Mouse (Mus musculus) stomach, embryonic 16.5 days (tissue): Measurements from ENCODE around the gene Zfp1. TPM values are rescaled to one million over a fixed set of nuclear protein-coding genes. Genes with fewer than 3 reads are reported as not detected.

ENCODE experiments used
- ATAC-seq: fragments of 200-750 bp; cut with Nextera tagmentation; 2 replicates; pipeline ENCODE4 v1.8.0; 2017; ENCODE audit warnings: moderate number of reproducible peaks, moderate TSS enrichment; ENCODE audit not compliant: insufficient read depth, low FRiP score
- H3K27ac ChIP-seq: fragments of 300-500 bp; sonication (generic); 2 replicates; pipeline ENCODE4 v1.5.1; 2014; ENCODE audit warnings: low read length
- H3K27me3 ChIP-seq: fragments of 300-500 bp; sonication (generic); 2 replicates; pipeline ENCODE4 v1.6.1; 2014; ENCODE audit warnings: low read length, control low read depth, mixed read lengths; ENCODE audit not compliant: control insufficient read depth, insufficient read depth
- H3K36me3 ChIP-seq: fragments of 300-500 bp; sonication (generic); 2 replicates; pipeline ENCODE4 v1.6.1; 2014; ENCODE audit warnings: low read length; ENCODE audit not compliant: control insufficient read depth, insufficient read depth
- H3K4me1 ChIP-seq: fragments of 300-500 bp; sonication (generic); 2 replicates; pipeline ENCODE4 v1.6.1; 2014; ENCODE audit warnings: low read length, control low read depth, mixed read lengths; ENCODE audit not compliant: control insufficient read depth, insufficient read depth
- H3K4me2 ChIP-seq: fragments of 300-500 bp; sonication (generic); 2 replicates; pipeline ENCODE4 v1.6.1; 2014; ENCODE audit warnings: low read depth, low read length, mixed read lengths
- H3K4me3 ChIP-seq: fragments of 300-500 bp; sonication (generic); replicated peaks from 2 replicates; pipeline ENCODE4 v1.5.1; 2014; ENCODE audit warnings: mild to moderate bottlenecking, low read length
- H3K9ac ChIP-seq: fragments of 300-500 bp; sonication (generic); 2 replicates; pipeline ENCODE4 v1.6.1; 2014; ENCODE audit warnings: low read length
- H3K9me3 ChIP-seq: fragments of 300-500 bp; sonication (generic); replicated peaks from 2 replicates; pipeline ENCODE4 v1.6.1; 2016; ENCODE audit warnings: low read length, control low read depth; ENCODE audit not compliant: control insufficient read depth
- WGBS: fragments of 180-500 bp; shearing (Covaris S2); extraction: QIAGEN DNeasy Blood & Tissue Kit; methylation state at CpG from one replicate; pipeline ENCODE4 v1.1.7; 2014; 5-methylcytosine and 5-hydroxymethylcytosine counted together
- polyA plus RNA-seq: library from polyadenylated mRNA; unstranded; fragments of >200 nt; fragmentation: Nextera tagmentation; extraction: Ambion mirVana; gene quantifications from 2 replicates; pipeline ENCODE4 v1.2.1, GENCODE M21; 2015

The Zfp1 gene
- polyA plus RNA-seq, 1 experiment from 2014 or later = 19.3 TPM

- ATAC-seq = no peak
Measured at GRCm38 (mm10) chr8:111622553-111622952, 20.6 kb upstream of the Zfp1 start.

GRCm38 (mm10) chr8:111624081-111624852 is 18.9 kb upstream of the Zfp1 start:
- Histone ChIP-seq H3K27ac (peak overlapping the region; percentile 53), H3K9ac (peak overlapping the region; percentile 27; the same call in 1 of the 2 replicates), H3K4me1 (peaks cover 13% of the 10 kb centered on the region; the same call in 1 of the 2 replicates), H3K9me3 (no peaks in the 10 kb centered on the region), H3K36me3 (no peaks in the 10 kb centered on the region), H3K4me2 (no peak overlapping the region), H3K4me3 (no peak overlapping the region), H3K27me3 (no peaks in the 10 kb centered on the region)
- 75% methylated on average over 12 of the region's 12 CpGs for WGBS
- ATAC-seq = peak; percentile 53

More at GRCm38 (mm10) chr8:111622553-111622952, 20.6 kb upstream of the Zfp1 start:
- H3K4me1 ChIP-seq = peaks cover 13% of the 10 kb centered on the region; the same call in 1 of the 2 replicates
- H3K9me3 ChIP-seq = no peaks in the 10 kb centered on the region
- no peak overlapping the region for H3K9ac ChIP-seq
- H3K4me2 ChIP-seq = no peak overlapping the region
- no peak overlapping the region for H3K4me3 ChIP-seq
- 91% methylated on average over 10 of the region's 10 CpGs for WGBS
- no peaks in the 10 kb centered on the region for H3K27me3 ChIP-seq
- no peaks in the 10 kb centered on the region for H3K36me3 ChIP-seq
- no peak overlapping the region for H3K27ac ChIP-seq

GRCm38 (mm10) chr8:111624853-111625221 is 18.4 kb upstream of the Zfp1 start:
- 90% methylated on average over 10 of the region's 10 CpGs for WGBS
- no peak overlapping the region for H3K4me3 ChIP-seq
- no peaks in the 10 kb centered on the region for H3K27me3 ChIP-seq
- ATAC-seq = no peak
- H3K27ac ChIP-seq = no peak overlapping the region
- no peaks in the 10 kb centered on the region for H3K36me3 ChIP-seq
- H3K4me2 ChIP-seq = no peak overlapping the region
- H3K4me1 ChIP-seq = peaks cover 16% of the 10 kb centered on the region; the same call in 1 of the 2 replicates
- H3K9me3 ChIP-seq = no peaks in the 10 kb centered on the region
- H3K9ac ChIP-seq = no peak overlapping the region

GRCm38 (mm10) chr8:111625694-111626527 is 17.3 kb upstream of the Zfp1 start:
- no peak for ATAC-seq
- Histone ChIP-seq H3K27me3 (no peaks in the 10 kb centered on the region), H3K4me3 (no peak overlapping the region), H3K9me3 (no peaks in the 10 kb centered on the region), H3K36me3 (no peaks in the 10 kb centered on the region), H3K27ac (no peak overlapping the region), H3K9ac (no peak overlapping the region), H3K4me1 (peaks cover 16% of the 10 kb centered on the region; the same call in 1 of the 2 replicates), H3K4me2 (no peak overlapping the region)
- WGBS = 25% methylated on average over 6 of the region's 6 CpGs

- 56% methylated on average over 8 of the region's 8 CpGs for WGBS
- H3K9ac ChIP-seq = no peak overlapping the region
- H3K4me2 ChIP-seq = no peak overlapping the region
- ATAC-seq = no peak
- H3K9me3 ChIP-seq = no peaks in the 10 kb centered on the region
- H3K4me3 ChIP-seq = no peak overlapping the region
- no peak overlapping the region for H3K27ac ChIP-seq
- peaks cover 16% of the 10 kb centered on the region; the same call in 1 of the 2 replicates for H3K4me1 ChIP-seq
- H3K36me3 ChIP-seq = no peaks in the 10 kb centered on the region
- H3K27me3 ChIP-seq = no peaks in the 10 kb centered on the region
Measured at GRCm38 (mm10) chr8:111626528-111626820, 16.7 kb upstream of the Zfp1 start.

GRCm38 (mm10) chr8:111626933-111627332 is 16.3 kb upstream of the Zfp1 start:
- Histone ChIP-seq H3K27ac (no peak overlapping the region), H3K4me3 (no peak overlapping the region), H3K9me3 (no peaks in the 10 kb centered on the region), H3K4me1 (peaks cover 16% of the 10 kb centered on the region; the same call in 1 of the 2 replicates), H3K36me3 (no peaks in the 10 kb centered on the region), H3K9ac (no peak overlapping the region), H3K27me3 (no peaks in the 10 kb centered on the region), H3K4me2 (no peak overlapping the region)
- no peak for ATAC-seq
- WGBS = 88% methylated on average over 14 of the region's 14 CpGs

GRCm38 (mm10) chr8:111627923-111628322 is 15.3 kb upstream of the Zfp1 start:
- ATAC-seq = no peak

GRCm38 (mm10) chr8:111628401-111628800 is 14.8 kb upstream of the Zfp1 start:
- Histone ChIP-seq H3K4me3 (no peak overlapping the region), H3K9me3 (no peaks in the 10 kb centered on the region), H3K9ac (no peak overlapping the region), H3K4me2 (no peak overlapping the region), H3K4me1 (peaks cover 16% of the 10 kb centered on the region; the same call in 1 of the 2 replicates), H3K27ac (no peak overlapping the region), H3K27me3 (no peaks in the 10 kb centered on the region), H3K36me3 (no peaks in the 10 kb centered on the region)
- WGBS = 92% methylated on average over 12 of the region's 12 CpGs
- no peak for ATAC-seq

More at GRCm38 (mm10) chr8:111627923-111628322, 15.3 kb upstream of the Zfp1 start:
- no peaks in the 10 kb centered on the region for H3K9me3 ChIP-seq
- H3K9ac ChIP-seq = no peak overlapping the region
- H3K27ac ChIP-seq = no peak overlapping the region
- H3K36me3 ChIP-seq = no peaks in the 10 kb centered on the region
- 93% methylated on average over 9 of the region's 9 CpGs for WGBS
- no peak overlapping the region for H3K4me3 ChIP-seq
- no peak overlapping the region for H3K4me2 ChIP-seq
- peaks cover 16% of the 10 kb centered on the region; the same call in 1 of the 2 replicates for H3K4me1 ChIP-seq
- H3K27me3 ChIP-seq = no peaks in the 10 kb centered on the region

- H3K27me3 ChIP-seq = no peaks in the 10 kb centered on the region
- H3K4me2 ChIP-seq = no peak overlapping the region
- peaks cover 13% of the 10 kb centered on the region; the same call in 1 of the 2 replicates for H3K4me1 ChIP-seq
- H3K9me3 ChIP-seq = no peaks in the 10 kb centered on the region
- no peak overlapping the region for H3K9ac ChIP-seq
- H3K4me3 ChIP-seq = no peak overlapping the region
- no peak for ATAC-seq
- 82% methylated on average over 19 of the region's 19 CpGs for WGBS
- no peak overlapping the region for H3K27ac ChIP-seq
- no peaks in the 10 kb centered on the region for H3K36me3 ChIP-seq
Measured at GRCm38 (mm10) chr8:111628894-111629501, 14.2 kb upstream of the Zfp1 start.
